Mouse (Mus musculus) cerebellum, adult 11 months (tissue): ENCODE results near the gene Rab3a.

Experiments
- DNase-seq: peaks from one replicate; pipeline ENCODE4 v3.0.0; 2022

Gene Rab3a

DNA sequence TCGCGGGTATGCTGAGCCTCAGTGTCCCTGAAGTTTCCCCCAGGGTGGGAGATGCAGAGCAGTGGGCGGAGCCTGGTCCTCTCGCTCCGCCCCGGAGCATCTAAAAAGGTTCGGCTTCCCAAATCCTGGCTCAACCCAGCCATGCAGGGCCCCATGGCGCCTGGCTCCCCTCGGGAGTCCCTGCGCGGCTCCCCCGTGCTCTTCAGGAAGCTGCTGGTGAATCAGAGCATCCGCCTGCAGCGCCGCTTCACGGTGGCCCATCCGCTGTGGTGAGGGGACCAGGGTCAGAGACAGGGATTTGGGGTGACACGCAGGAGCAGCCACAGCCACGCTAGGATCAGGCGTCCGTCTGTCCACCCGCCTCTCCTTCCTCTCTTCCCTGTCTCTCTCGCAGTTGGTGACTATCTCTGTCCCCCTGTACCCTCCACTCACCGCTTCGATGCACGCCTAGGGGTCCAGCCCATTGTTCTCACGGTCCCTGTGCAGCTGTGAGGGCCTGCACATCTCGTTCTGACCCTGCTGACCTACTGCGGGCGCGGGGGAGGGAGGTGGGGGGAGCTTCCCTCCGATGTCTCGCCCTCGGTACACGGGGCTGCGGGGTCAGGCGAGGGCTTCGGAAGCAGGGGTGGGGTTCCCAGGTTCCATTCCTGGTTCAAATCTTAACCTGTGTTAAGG, 11.4 kb upstream of the Rab3a start:
- no peak for DNase-seq

GRCm38 (mm10) chr8:70743656-70744590, 10.6 kb upstream of the Rab3a start:
- no peak for DNase-seq

- DNase-seq = no peak
These were observed 9.7 kb upstream of the Rab3a start for GRCm38 (mm10) chr8:70744806-70745205.

DNA sequence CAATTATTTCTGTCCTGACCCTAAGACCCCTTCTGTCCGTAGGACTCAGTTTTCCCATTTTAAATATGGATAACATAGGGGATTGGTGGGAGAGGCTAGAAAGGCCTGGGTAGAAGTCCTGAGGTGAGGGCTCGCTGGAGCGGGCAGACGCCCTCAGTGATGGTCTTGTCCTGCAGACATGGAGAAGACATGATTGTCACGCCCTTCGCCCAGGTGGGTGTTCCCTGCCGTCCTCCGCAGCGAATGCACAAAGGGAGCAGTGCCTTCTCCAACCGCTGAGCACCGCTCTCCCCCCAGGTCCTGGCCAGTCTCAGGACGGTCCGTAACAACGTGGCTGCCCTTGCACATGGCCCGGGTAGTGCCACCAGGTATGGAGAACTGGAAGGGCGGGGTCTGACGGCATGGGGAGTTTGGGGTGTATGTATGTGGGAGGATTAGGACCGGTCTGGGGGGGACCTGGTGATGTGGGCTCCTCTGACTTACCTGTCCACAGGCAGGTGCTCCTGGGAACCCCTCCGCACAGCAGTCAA, 8.7 kb upstream of the Rab3a start:
- no peak for DNase-seq

GRCm38 (mm10) chr8:70746676-70747075, 7.8 kb upstream of the Rab3a start:
- no peak for DNase-seq

GRCm38 (mm10) chr8:70747211-70747890, 7.1 kb upstream of the Rab3a start:
- DNase-seq = no peak

GRCm38 (mm10) chr8:70748246-70749096, 6.0 kb upstream of the Rab3a start:
- no peak for DNase-seq

GRCm38 (mm10) chr8:70749097-70749674, 5.3 kb upstream of the Rab3a start:
- no peak for DNase-seq

DNA sequence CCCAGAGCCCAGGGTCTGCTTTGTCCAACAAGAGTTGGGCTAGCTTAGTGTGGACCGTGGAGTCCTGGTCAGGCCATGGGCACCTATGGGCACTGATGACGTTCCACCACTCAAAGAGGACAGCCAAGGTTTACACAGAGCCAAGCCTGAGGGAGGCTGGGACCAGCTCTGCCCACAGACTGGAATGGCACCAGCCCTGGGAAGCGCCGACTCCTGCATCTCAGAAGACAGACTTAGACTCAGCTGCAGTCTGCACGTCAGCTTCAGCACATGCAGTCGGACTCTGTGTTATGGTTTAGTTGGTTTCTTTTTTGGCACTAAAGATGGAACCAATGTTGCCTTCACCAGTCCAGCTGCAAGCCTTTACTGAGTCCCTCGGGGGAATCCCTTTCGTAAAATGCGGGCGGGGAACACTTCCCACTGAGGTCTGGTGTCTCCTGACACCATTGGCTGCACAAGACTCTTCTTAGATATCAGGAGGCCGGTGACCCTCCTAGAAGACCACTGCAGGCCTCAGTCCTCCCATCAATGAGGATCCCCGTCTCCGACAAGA, 4.3 kb upstream of the Rab3a start:
- no peak for DNase-seq

DNA sequence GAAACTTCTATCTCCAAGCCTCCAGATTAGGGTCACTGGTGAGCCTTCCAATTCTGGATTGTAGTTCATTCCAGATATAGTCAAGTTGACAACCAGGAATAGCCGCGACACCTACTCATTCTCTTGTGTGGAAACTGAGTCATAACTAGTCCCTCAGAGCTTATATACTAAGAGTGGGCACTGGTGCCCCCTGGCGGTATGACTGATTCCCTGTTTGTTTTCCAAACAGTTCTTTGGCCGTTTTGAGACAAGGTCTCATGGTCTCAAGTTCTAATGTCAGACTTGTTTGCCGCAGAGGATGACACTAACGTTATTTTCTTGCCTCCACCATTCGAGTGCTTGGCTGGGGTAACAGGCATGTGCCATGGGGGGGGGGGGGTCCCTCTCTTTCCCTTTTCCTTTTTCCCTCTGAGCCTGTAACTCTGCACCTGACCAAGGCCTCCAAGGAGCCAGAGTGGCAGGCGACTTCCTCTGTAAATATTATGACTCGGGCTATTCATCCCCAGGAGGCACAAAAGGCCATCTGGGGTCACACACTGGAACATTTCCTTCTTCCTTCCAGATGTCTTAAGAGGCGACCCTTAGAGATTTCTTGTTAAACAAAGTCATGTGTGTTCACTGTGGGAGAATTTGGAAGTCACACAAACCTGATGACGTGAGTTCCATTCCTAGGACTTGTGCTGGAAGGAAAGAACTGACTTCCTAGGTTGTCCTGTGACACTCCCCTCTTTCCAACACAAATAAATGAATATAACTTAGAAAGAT, 2.3 kb upstream of the Rab3a start:
- DNase-seq = peak; percentile 69

DNA sequence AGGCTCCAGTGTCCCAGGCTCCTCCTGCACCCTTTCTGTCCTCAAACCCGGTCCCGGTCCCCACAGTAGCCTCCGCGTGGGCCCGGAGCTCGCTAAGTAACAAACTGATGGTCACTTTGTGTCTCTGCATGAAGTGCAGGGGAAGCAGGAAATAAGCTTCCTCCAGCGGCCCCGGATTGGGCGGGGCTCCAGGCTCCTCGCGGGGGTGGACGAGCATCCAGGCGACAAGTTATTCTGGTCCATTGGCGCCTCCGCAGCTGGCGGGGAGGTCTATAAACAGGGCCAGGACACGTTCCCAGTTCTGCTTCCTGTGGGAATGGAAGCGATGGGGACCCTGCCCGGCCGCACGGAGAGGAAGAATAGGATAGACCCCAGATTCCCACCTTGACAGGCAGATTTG, 1.3 kb upstream of the Rab3a start:
- peak; percentile 49 for DNase-seq

GRCm38 (mm10) chr8:70754871-70755660, 587 bp downstream of the Rab3a start:
- peak; percentile 84 for DNase-seq

DNA sequence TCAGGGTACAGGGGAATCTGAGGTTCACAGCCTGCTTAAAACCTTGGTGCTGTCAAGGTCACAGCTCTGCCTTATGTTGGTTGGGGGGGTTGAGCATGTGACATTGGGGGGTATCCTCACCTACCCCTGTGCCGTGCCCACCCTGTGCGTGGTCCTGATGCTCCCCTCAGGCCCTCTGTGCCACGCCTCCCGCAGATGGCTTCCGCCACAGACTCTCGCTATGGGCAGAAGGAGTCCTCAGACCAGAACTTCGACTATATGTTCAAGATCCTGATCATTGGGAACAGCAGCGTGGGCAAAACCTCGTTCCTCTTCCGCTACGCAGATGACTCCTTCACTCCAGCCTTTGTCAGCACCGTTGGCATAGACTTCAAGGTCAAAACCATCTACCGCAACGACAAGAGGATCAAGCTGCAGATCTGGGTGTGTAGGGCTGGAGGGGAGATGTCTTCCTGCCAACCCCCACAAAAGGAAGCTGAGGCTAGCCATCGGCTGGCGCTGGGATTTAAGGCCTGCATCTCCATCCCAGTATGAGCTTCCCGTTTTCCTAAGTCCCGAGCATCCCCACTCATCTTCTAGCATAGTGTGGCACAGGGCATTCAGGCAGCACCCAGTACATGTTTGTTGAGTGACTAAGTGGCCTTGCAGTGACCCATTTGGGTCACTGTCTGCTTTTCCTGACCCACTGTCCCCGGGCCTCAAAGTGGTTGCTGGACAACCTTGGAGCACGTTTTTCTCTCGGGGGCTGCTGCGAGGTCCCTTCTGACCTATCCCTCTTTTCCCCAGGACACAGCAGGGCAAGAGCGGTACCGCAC, 1.4 kb downstream of the Rab3a start:
- no peak for DNase-seq

DNA sequence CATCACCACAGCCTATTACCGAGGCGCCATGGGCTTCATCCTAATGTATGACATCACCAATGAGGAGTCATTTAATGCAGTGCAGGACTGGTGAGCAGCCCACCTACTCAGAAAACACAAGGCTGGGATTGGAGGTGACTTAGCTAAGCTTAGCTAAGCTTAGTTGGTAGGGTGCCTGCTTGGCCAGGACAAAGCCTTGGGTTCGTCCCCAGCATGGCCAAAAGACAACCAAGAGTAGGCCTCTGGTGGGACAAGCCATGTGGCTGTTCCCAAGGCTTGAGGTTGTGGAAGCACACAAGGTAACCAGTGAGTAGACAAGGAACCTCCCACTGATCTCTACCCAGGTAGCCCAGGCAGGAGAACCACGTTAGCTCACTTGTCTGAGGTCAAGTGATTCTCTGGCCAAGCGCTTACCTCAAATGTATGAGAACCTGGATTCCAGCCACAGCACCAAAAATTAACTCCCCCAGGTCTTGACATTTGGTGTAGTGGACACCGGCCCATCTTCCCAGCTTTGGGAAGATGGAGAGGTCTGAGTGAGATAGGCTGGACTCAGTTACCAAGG, 2.1 kb downstream of the Rab3a start:
- no peak for DNase-seq

GRCm38 (mm10) chr8:70757523-70758307, 3.2 kb downstream of the Rab3a start:
- DNase-seq = peak; percentile 37

GRCm38 (mm10) chr8:70758308-70758615, 3.8 kb downstream of the Rab3a start:
- peak; percentile 30 for DNase-seq

GRCm38 (mm10) chr8:70758616-70759561, 4.4 kb downstream of the Rab3a start:
- DNase-seq = peak; percentile 52
